Mouse (Mus musculus) spleen, postnatal 36 days (tissue): ENCODE data around the gene Mamstr.

Experiments used
- DNase-seq, 2 experiments: peaks; one replicate each; pipeline ENCODE4 v3.0.0; 2022; ENCODE audit warnings: low spot score in 2 of 2, mixed read lengths in 1 of 2

Mamstr gene

GRCm38 (mm10) chr7:45628364-45629294 lies 11.1 kb upstream of the Mamstr start:
- peak; percentile 86 to 88 for DNase-seq

- DNase-seq, result no peak
Observed at GRCm38 (mm10) chr7:45630064-45630907, 9.5 kb upstream of the Mamstr start.

DNA sequence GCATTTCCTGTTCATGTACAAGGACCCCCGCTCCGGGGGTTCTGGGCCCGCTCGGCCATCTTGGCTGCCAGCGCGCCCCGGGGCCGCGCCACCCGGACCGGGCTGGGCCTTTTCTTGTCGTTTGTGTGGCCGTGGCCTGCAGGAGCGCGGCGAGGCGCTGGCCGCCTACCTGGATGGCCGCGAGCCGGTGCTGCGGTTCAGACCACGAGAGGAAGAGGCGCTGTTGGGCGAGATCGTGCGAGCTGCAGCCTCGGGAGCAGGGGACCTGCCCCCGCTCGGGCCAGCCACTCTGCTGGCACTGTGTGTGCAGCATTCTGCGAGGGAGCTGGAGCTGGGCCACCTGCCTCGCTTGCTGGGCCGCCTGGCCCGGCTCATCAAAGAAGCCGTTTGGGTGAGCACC lies 7.3 kb upstream of the Mamstr start:
- no peak for DNase-seq

- DNase-seq, result peak; percentile 20 to 39
Observed at GRCm38 (mm10) chr7:45634946-45635681, 4.7 kb upstream of the Mamstr start.

- no peak for DNase-seq
Observed at GRCm38 (mm10) chr7:45635711-45636688, 3.8 kb upstream of the Mamstr start.

- no peak for DNase-seq
Observed at GRCm38 (mm10) chr7:45637710-45638109, 2.1 kb upstream of the Mamstr start.

DNA sequence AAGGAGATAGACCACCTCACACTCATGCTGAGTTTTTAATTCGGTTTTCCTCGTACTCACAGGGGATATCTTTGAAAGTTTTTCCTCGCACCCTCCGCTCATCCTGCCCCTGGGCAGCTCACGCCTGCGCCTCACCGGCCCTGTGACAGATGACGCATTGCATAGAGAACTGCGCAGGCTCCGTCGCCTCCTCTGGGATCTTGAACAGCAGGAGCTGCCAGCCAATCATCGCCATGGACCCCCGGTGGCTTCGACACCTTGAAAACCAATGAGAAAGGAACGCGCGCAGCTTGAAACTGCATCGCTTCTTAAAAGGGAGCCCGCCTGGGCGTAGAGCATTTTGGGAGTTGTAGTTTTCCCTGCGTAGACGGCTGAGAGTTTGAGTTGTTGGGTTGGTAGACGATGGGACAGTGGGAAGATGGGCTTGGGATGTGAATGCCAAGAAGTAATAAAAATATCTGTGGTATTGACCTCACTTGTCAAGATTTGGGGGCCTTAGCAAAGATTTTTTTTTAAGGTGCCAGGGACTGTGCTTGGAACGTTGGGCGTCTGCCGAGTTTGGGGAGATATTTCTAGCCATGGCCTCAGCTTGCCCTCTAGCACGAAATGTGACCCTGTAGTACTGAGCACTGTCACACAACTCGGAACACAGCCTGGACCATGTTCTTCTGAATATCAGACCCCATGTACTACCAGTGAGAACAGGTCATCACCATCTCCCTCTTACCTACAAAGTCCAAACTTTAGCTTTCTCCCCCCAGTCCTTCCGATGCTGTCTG lies 965 bp upstream of the Mamstr start:
- peak; percentile 32 to 42 for DNase-seq

DNA sequence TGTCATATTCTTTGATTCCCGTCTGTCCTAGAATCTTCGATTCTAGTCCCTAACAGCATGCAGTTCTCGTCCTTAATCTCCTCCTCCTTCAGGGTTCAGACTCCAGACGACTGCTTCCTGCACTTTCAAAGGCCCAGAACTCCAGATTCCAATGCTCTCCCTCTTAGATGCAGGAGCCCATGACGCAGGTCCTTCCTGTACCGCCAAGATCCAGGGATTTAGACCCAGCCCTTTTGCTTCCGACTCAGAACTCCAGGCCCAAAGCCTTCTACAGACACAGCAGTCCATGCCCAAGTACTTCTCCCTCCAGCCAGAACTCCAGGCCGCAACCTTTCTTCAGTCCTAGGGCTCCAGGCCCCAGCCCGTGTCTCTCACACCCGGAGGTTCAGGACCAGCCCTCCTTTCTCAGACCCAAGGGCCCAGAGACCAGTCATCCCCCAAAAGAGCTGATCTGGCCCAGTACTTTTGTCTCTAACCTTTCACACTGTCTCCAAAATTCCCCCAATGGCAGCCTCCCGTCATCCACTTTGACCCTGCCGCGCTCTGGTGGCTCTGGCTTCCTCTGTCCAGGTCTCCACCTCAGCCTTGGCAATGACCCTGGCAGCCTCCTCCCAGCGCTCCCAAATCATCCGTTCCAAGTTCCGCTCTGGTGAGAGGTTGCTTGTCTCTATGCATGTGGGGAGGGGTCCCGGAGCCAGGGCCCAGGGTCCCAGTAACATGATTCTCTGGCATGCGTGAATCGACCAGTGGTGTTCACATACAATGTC lies 597 bp downstream of the Mamstr start:
- no peak for DNase-seq

- no peak for DNase-seq
Observed at GRCm38 (mm10) chr7:45641391-45642040, 1.7 kb downstream of the Mamstr start.

GRCm38 (mm10) chr7:45642083-45642482 lies 2.3 kb downstream of the Mamstr start:
- DNase-seq, result no peak

DNA sequence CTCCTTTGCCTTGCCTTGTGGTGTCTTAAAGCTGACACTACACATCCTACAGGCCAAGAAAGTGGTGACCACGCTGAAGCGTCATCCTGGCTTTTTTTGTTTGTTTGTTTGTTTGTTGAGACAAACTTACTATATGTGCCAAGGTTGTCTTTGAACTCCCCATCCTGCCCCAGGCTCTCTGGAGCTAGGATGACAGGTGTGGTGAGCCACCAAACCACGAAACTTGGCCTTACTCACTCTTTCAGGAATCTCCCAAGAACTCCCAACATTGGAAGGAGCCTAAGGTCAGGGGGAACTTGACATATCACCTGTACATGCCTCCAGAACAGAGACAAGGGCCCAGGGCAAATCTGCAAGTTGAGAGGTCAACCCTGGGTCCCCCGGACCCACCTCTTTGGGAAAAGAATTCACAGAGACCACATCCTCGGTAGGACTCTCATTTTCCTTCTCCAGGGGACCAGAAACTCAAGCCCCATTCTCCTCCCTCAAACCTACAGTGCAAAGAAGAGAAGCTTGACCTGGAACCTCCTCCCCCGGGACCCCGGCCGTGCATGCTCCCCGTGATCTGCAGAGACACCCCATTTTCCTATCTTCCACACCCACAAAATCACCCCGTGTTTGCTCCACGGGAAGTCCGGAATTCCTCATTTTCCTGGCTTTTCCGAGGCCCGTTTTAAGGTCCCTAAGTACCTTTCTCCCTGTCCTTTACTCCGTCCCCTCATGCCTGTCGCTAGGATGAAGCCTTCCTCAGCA lies 2.9 kb downstream of the Mamstr start:
- DNase-seq, result no peak

DNA sequence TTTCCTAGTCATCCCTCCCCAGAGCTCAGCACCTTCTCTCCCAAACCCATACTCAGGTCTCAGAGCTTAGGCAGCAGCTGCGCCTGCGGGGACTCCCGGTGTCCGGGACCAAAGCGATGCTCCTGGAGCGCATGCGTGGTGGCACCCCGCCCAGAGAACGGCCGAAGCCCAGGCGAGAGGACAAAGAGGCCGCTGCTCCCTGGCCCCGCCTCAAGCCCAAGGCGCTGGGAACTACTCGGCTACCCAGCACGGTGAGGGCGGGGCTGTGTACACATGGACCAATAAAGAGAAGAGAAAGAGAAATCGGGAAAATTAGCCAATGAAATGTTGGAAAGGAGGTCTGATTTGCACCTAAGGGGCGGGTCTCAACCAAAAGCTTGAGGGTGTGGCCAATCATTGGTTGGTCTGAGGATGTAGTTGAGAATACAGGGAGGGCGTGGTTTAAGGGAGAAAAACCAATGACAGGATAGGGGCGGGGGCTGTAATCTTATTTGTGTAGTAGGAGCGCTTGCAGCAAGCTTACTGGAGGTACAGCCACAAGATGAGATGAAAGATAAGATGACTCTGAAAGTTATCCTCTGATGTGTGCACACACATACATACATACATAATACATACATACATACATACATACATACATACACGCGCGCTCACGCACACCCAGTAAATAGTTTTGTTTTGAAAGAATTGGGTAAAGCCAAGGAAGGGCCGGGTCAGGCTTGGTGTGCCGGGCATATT lies 3.8 kb downstream of the Mamstr start:
- peak; percentile 79 to 84 for DNase-seq

DNA sequence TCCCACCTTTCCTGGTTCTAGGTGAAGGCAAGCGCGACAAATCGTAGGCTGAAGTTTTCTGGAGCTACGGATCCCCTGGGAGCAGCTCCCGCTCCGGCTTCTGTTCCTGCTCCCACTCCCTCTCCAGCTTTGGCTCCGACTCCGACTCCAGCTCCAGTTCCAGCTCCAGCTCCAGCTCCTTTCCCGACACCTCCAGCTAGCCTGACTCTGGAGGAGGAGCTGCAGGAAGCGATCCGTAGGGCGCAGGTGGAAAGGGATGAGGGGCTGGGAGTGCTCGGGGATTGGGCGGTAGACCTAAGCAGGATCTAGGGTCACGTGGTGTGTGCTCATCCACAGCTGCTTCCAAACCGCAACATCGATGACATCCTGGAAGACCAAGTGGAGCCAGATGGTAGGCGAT lies 4.4 kb downstream of the Mamstr start:
- DNase-seq, result no peak

DNA sequence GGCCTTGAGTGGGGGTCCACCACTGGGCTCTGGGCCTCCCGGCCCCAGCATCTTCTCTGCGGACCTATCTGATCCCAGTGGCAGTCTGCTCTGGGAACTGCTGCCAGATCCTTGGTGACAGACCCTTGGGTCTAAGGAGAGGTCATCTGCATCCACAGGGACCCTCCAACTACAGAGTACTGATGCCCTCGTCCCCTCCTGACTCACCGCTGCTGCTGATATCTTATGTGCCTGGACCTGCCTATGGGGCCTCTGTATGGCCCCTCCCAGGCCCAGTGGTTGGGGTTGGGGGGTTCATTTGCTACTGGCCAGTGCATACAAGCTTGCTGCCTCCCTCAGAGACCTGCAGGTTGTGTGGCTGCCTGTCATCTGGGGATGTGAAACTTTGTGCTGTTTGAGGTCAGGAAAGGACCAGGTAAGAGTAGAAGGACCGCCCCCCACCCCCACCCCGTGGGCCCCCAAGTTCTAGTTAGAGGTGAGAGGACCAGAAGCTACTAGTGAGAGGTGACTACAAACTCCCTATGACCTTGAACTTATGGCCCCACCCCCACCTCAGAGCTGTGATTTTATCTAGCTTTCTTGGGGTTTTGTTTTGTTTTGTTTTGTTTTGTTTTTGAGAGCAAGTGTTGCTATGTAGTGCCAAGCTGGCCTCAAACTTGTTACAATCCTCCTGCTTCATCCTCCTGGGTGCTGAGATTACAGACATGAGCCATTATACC lies 5.3 kb downstream of the Mamstr start:
- DNase-seq, result no peak

DNA sequence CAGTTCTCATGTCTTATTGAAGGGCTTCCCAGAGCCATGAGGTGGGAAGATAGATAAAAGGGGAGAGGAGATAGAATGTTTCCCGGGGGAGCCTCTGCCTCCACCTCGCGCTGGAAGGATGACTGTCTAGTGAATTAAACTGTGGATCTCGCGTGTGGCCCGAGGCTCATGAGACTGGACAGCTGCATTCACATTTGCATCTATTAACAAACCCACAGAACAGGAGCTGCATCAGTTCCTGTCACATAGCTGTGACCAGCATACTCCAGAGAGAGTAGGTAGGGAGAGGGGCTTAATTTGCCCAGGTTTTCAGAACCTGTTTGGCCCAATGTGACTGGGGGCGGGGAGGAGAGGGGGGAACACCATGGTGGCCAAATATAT lies 5.8 kb downstream of the Mamstr start:
- no peak for DNase-seq

DNA sequence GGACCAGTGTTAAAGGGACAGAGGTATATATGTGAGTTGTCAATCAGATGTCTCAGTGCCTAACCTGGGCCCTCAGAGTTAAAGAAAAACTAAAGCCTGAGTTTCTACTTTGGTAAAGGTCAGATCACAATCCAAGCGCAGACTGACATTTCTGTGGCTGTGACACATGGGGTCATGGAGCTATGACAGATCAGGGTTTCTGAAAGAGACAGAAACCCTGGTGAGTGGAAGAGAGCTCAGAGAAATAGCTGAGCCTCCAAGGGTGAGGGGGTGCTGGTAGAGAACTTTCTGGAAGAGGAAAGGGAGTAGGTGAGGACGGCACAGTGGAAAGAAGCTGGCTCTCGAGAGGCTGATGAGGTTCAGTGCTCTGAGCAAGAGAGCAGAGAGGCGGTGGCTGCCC lies 6.9 kb downstream of the Mamstr start:
- no peak for DNase-seq

DNA sequence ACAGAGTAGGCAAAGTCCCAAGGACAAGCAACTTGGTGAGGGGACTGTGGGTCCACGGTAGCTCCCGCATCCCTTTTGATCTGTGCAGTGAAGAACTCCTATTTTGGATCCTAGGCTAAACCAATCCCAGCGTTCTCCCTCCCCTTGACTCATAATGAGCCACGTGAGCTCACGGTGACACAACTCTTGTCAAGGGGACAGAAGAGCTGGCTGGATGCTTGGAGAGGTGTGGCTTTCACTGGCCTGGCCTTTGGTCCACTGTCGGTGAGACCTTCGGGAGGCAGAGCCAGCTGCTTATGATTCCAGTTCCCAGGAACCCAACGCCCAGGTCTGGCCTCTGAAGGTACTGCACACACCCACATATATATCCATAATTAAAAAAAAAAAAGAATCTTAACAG lies 9.6 kb downstream of the Mamstr start:
- no peak for DNase-seq
